Mouse (Mus musculus) kidney, embryonic 15.5 days (tissue): ENCODE measurements around the gene Gm266. TPM values are rescaled to one million over a fixed set of nuclear protein-coding genes. Genes with fewer than 3 reads are reported as not detected.

Experiments used
- ATAC-seq: fragments of 200-750 bp; cut with Nextera tagmentation; replicated peaks from 2 replicates; pipeline ENCODE4 v1.8.0; 2017; ENCODE audit warnings: moderate TSS enrichment; ENCODE audit not compliant: low FRiP score
- H3K27ac ChIP-seq: fragments of 300-500 bp; sonication (generic); 2 replicates; pipeline ENCODE4 v1.5.1; 2015; ENCODE audit warnings: mild to moderate bottlenecking, inconsistent platforms
- H3K27me3 ChIP-seq: fragments of 300-500 bp; sonication (generic); 2 replicates; pipeline ENCODE4 v1.6.1; 2015; ENCODE audit warnings: inconsistent platforms
- H3K36me3 ChIP-seq: fragments of 300-500 bp; sonication (generic); 2 replicates; pipeline ENCODE4 v1.6.1; 2015; ENCODE audit warnings: inconsistent platforms
- H3K4me1 ChIP-seq: fragments of 300-500 bp; sonication (generic); 2 replicates; pipeline ENCODE4 v1.6.1; 2015; ENCODE audit warnings: inconsistent platforms
- H3K4me2 ChIP-seq: fragments of 300-500 bp; sonication (generic); 2 replicates; pipeline ENCODE4 v1.6.1; 2015; ENCODE audit warnings: moderate library complexity, mild to moderate bottlenecking, inconsistent platforms
- H3K4me3 ChIP-seq: fragments of 300-500 bp; sonication (generic); replicated peaks from 2 replicates; pipeline ENCODE4 v1.5.1; 2015; ENCODE audit warnings: mild to moderate bottlenecking, inconsistent platforms
- H3K9ac ChIP-seq: fragments of 300-500 bp; sonication (generic); 2 replicates; pipeline ENCODE4 v1.6.1; 2015; ENCODE audit warnings: mild to moderate bottlenecking, inconsistent platforms
- H3K9me3 ChIP-seq: fragments of 300-500 bp; sonication (generic); replicated peaks from 2 replicates; pipeline ENCODE4 v1.6.1; 2016; ENCODE audit warnings: inconsistent platforms
- WGBS: fragments of 180-500 bp; shearing (Covaris S2); methylation state at CpG from one replicate; pipeline ENCODE4 v1.1.7; 2015; ENCODE audit warnings: mixed read lengths; 5-methylcytosine and 5-hydroxymethylcytosine counted together
- polyA plus RNA-seq: library from polyadenylated mRNA; unstranded; fragments of >200 nt; fragmentation: Nextera tagmentation; extraction: Ambion mirVana; gene quantifications from 2 replicates; pipeline ENCODE4 v1.2.1, GENCODE M21; 2015

Gm266 gene
- polyA plus RNA-seq, 1 experiment from 2014 or later, result 91.7 TPM

- WGBS, result 68% methylated on average over 1 of the region's 1 CpGs
- no peak overlapping the region for H3K27ac ChIP-seq
- no peak overlapping the region for H3K4me3 ChIP-seq
- no peaks in the 10 kb centered on the region for H3K36me3 ChIP-seq
- ATAC-seq, result no peak
- H3K4me2 ChIP-seq, result no peak overlapping the region
- no peaks in the 10 kb centered on the region for H3K27me3 ChIP-seq
- no peak overlapping the region for H3K9ac ChIP-seq
- H3K4me1 ChIP-seq, result peaks cover 35% of the 10 kb centered on the region
- H3K9me3 ChIP-seq, result no peaks in the 10 kb centered on the region
Measured at GRCm38 (mm10) chr12:111471119-111471518, 14.5 kb downstream of the Gm266 start.

- Histone ChIP-seq H3K4me2 (no peak overlapping the region), H3K36me3 (no peaks in the 10 kb centered on the region), H3K9me3 (no peaks in the 10 kb centered on the region), H3K27me3 (no peaks in the 10 kb centered on the region), H3K4me1 (peaks cover 27% of the 10 kb centered on the region), H3K4me3 (no peak overlapping the region), H3K9ac (no peak overlapping the region), H3K27ac (no peak overlapping the region)
- ATAC-seq, result peak; percentile 49; the same call in 1 of the 2 replicates
- 3% methylated on average over 8 of the region's 8 CpGs for WGBS
Measured at GRCm38 (mm10) chr12:111469507-111469906, 16.1 kb downstream of the Gm266 start.

- peaks cover 15% of the 10 kb centered on the region for H3K4me1 ChIP-seq
- H3K4me2 ChIP-seq, result no peak overlapping the region
- no peaks in the 10 kb centered on the region for H3K9me3 ChIP-seq
- no peak overlapping the region for H3K27ac ChIP-seq
- no peak overlapping the region for H3K4me3 ChIP-seq
- ATAC-seq, result no peak
- no peak overlapping the region for H3K9ac ChIP-seq
- no peaks in the 10 kb centered on the region for H3K36me3 ChIP-seq
- WGBS, result 73% methylated on average over 7 of the region's 7 CpGs
- H3K27me3 ChIP-seq, result no peaks in the 10 kb centered on the region
Measured at GRCm38 (mm10) chr12:111468206-111468605, 17.4 kb downstream of the Gm266 start.

- H3K4me3 ChIP-seq, result no peak overlapping the region
- H3K9me3 ChIP-seq, result no peaks in the 10 kb centered on the region
- no peak overlapping the region for H3K9ac ChIP-seq
- H3K27ac ChIP-seq, result no peak overlapping the region
- ATAC-seq, result no peak
- WGBS, result 92% methylated on average over 3 of the region's 3 CpGs
- peaks cover 13% of the 10 kb centered on the region for H3K4me1 ChIP-seq
- no peaks in the 10 kb centered on the region for H3K36me3 ChIP-seq
- H3K27me3 ChIP-seq, result no peaks in the 10 kb centered on the region
- H3K4me2 ChIP-seq, result no peak overlapping the region
Measured at GRCm38 (mm10) chr12:111466369-111466768, 19.3 kb downstream of the Gm266 start.

GRCm38 (mm10) chr12:111463570-111463969, 22.1 kb downstream of the Gm266 start:
- no peaks in the 10 kb centered on the region for H3K9me3 ChIP-seq
- ATAC-seq, result no peak
- peaks cover 26% of the 10 kb centered on the region for H3K4me1 ChIP-seq
- no peak overlapping the region for H3K4me3 ChIP-seq
- no peak overlapping the region for H3K27ac ChIP-seq
- H3K4me2 ChIP-seq, result no peak overlapping the region
- WGBS, result 80% methylated on average over 7 of the region's 7 CpGs
- H3K36me3 ChIP-seq, result no peaks in the 10 kb centered on the region
- peaks cover 7% of the 10 kb centered on the region; the same call in 1 of the 2 replicates for H3K27me3 ChIP-seq
- H3K9ac ChIP-seq, result no peak overlapping the region

GRCm38 (mm10) chr12:111457742-111458141, 27.9 kb downstream of the Gm266 start:
- WGBS, result 86% methylated on average over 1 of the region's 1 CpGs
- Histone ChIP-seq H3K36me3 (no peaks in the 10 kb centered on the region), H3K9ac (no peak overlapping the region), H3K9me3 (no peaks in the 10 kb centered on the region), H3K27me3 (peaks cover 30% of the 10 kb centered on the region), H3K27ac (no peak overlapping the region), H3K4me3 (no peak overlapping the region), H3K4me2 (no peak overlapping the region), H3K4me1 (peaks cover 56% of the 10 kb centered on the region)
- ATAC-seq, result no peak

- H3K4me3 ChIP-seq, result no peak overlapping the region
- no peak overlapping the region for H3K9ac ChIP-seq
- peaks cover 51% of the 10 kb centered on the region for H3K4me1 ChIP-seq
- no peaks in the 10 kb centered on the region for H3K36me3 ChIP-seq
- H3K27me3 ChIP-seq, result peaks cover 44% of the 10 kb centered on the region
- no peaks in the 10 kb centered on the region for H3K9me3 ChIP-seq
- no peak for ATAC-seq
- H3K27ac ChIP-seq, result no peak overlapping the region
- WGBS, result 45% methylated on average over 8 of the region's 8 CpGs
- H3K4me2 ChIP-seq, result no peak overlapping the region
Measured at GRCm38 (mm10) chr12:111455860-111456259, 29.8 kb downstream of the Gm266 start.

- Histone ChIP-seq H3K4me3 (no peak overlapping the region), H3K9me3 (no peaks in the 10 kb centered on the region), H3K4me1 (peaks cover 51% of the 10 kb centered on the region), H3K36me3 (no peaks in the 10 kb centered on the region), H3K4me2 (no peak overlapping the region), H3K27me3 (peaks cover 46% of the 10 kb centered on the region), H3K27ac (no peak overlapping the region), H3K9ac (no peak overlapping the region)
- WGBS, result 56% methylated on average over 12 of the region's 12 CpGs
- no peak for ATAC-seq
Measured at GRCm38 (mm10) chr12:111455311-111455846, 30.2 kb downstream of the Gm266 start.

- Histone ChIP-seq H3K4me3 (no peak overlapping the region), H3K27me3 (peaks cover 52% of the 10 kb centered on the region), H3K4me1 (peaks cover 51% of the 10 kb centered on the region), H3K9me3 (no peaks in the 10 kb centered on the region), H3K9ac (no peak overlapping the region), H3K36me3 (no peaks in the 10 kb centered on the region), H3K4me2 (no peak overlapping the region), H3K27ac (no peak overlapping the region)
- WGBS, result 61% methylated on average over 10 of the region's 10 CpGs
- no peak for ATAC-seq
Measured at GRCm38 (mm10) chr12:111454543-111455280, 30.9 kb downstream of the Gm266 start.

- WGBS, result 25% methylated on average over 4 of the region's 4 CpGs
- H3K4me2 ChIP-seq, result no peak overlapping the region
- peaks cover 50% of the 10 kb centered on the region for H3K27me3 ChIP-seq
- H3K4me3 ChIP-seq, result no peak overlapping the region
- H3K27ac ChIP-seq, result 0 out of 2 replicates have a peak overlapping the region, but pooled peaks have one; percentile 5
- no peaks in the 10 kb centered on the region for H3K36me3 ChIP-seq
- H3K9ac ChIP-seq, result no peak overlapping the region
- ATAC-seq, result no peak
- H3K9me3 ChIP-seq, result no peaks in the 10 kb centered on the region
- H3K4me1 ChIP-seq, result peaks cover 55% of the 10 kb centered on the region
Measured at GRCm38 (mm10) chr12:111454021-111454420, 31.6 kb downstream of the Gm266 start.

- H3K9ac ChIP-seq, result no peak overlapping the region
- H3K36me3 ChIP-seq, result no peaks in the 10 kb centered on the region
- 88% methylated on average over 7 of the region's 7 CpGs for WGBS
- peaks cover 80% of the 10 kb centered on the region for H3K4me1 ChIP-seq
- H3K27me3 ChIP-seq, result peaks cover 56% of the 10 kb centered on the region
- H3K9me3 ChIP-seq, result no peaks in the 10 kb centered on the region
- H3K27ac ChIP-seq, result no peak overlapping the region
- H3K4me2 ChIP-seq, result no peak overlapping the region
- no peak for ATAC-seq
- no peak overlapping the region for H3K4me3 ChIP-seq
Measured at GRCm38 (mm10) chr12:111451561-111451960, 34.1 kb downstream of the Gm266 start.

- Histone ChIP-seq H3K9me3 (no peaks in the 10 kb centered on the region), H3K4me3 (no peak overlapping the region), H3K36me3 (no peaks in the 10 kb centered on the region), H3K4me1 (peaks cover 83% of the 10 kb centered on the region), H3K27ac (peak overlapping the region; percentile 76), H3K9ac (0 out of 2 replicates have a peak overlapping the region, but pooled peaks have one; percentile 5), H3K27me3 (peaks cover 67% of the 10 kb centered on the region), H3K4me2 (peak overlapping the region; percentile 28)
- WGBS, result 40% methylated on average over 6 of the region's 6 CpGs
- ATAC-seq, result no peak
Measured at GRCm38 (mm10) chr12:111450359-111450758, 35.3 kb downstream of the Gm266 start.
